Mouse (Mus musculus): ENCODE measurements around the gene Secisbp2l. TPM values are rescaled to one million over a fixed set of nuclear protein-coding genes. Genes with fewer than 3 reads are reported as not detected.

Gene Secisbp2l
- polyA plus RNA-seq, 2 experiments = 2.5 to 3.7 TPM

GRCm38 (mm10) chr2:125724546-125725114 is 58.0 kb downstream of the Secisbp2l start:
- Histone ChIP-seq H3K27me3 (ENCODE audit: control insufficient read depth, insufficient read depth, low read length) (peaks cover 52% of the 10 kb centered on the region), H3K9ac (replicated peaks) (no peak overlapping the region), H3K27ac (no peak overlapping the region), H3K4me3 (ENCODE audit: insufficient read depth in 1 of 2, low read depth in 2 of 2, low read length in 2 of 2) (no peak overlapping the region), H3K9me3 (ENCODE audit: control insufficient read depth, low read length) (no peaks in the 10 kb centered on the region), H3K36me3 (replicated peaks; ENCODE audit: control insufficient read depth, insufficient read depth, low read depth) (no peaks in the 10 kb centered on the region), H3K4me1 (replicated peaks; ENCODE audit: control insufficient read depth in 2 of 2, insufficient read depth in 2 of 2, low read length in 1 of 2) (no peaks in the 10 kb centered on the region), H3K4me2 (ENCODE audit: low read depth) (peak overlapping the region; percentile 57)
- no peak for TF ChIP-seq EP300 (IDR thresholded peaks at IDR 0.05; ENCODE audit: low read depth)
- TF ChIP-seq CTCF (IDR thresholded peaks at IDR 0.05; ENCODE audit: low read depth) = no peak
- ATAC-seq (ENCODE audit: insufficient read depth) (no peak), DNase-seq (ENCODE audit: low read depth in 3 of 3, low spot score in 3 of 3) (no peak)
- 2% methylated on average over 16 of the region's 16 CpGs for WGBS (ENCODE audit: insufficient replicate concordance)

- Histone ChIP-seq H3K9ac (replicated peaks) (no peak within 1 kb of the TSS), H3K4me3 (ENCODE audit: insufficient read depth in 1 of 2, low read depth in 2 of 2, low read length in 2 of 2) (peak within 1 kb of the TSS in 1 of 2 experiments; percentile 42; a peak in 2 of 4 replicates), H3K27ac (no peak within 1 kb of the TSS), H3K27me3 (ENCODE audit: control insufficient read depth, insufficient read depth, low read length) (peaks cover 52% of the 10 kb centered on the region), H3K4me2 (ENCODE audit: low read depth) (peak within 1 kb of the TSS; percentile 57), H3K36me3 (replicated peaks; ENCODE audit: control insufficient read depth, insufficient read depth, low read depth) (no peaks in the 10 kb centered on the region), H3K4me1 (replicated peaks; ENCODE audit: control insufficient read depth in 2 of 2, insufficient read depth in 2 of 2, low read length in 1 of 2) (no peaks in the 10 kb centered on the region), H3K9me3 (ENCODE audit: control insufficient read depth, low read length) (no peaks in the 10 kb centered on the region)
- DNase-seq (ENCODE audit: low read depth in 3 of 3, low spot score in 3 of 3) (no peak), ATAC-seq (ENCODE audit: insufficient read depth) (no peak)
- under 1% methylated on average over 15 of the region's 15 CpGs for WGBS (ENCODE audit: insufficient replicate concordance)
- TF ChIP-seq EP300 (IDR thresholded peaks at IDR 0.05; ENCODE audit: low read depth) (no peak), CTCF (IDR thresholded peaks at IDR 0.05; ENCODE audit: low read depth) (no peak)
Observed at GRCm38 (mm10) chr2:125724086-125724430, 58.6 kb downstream of the Secisbp2l start, which contains the start of gene Shc4. TSS of gene Shc4 (minus strand) at chr2:125724148.

- ATAC-seq (ENCODE audit: insufficient read depth) (peak; percentile 26; the same call in 1 of the 2 replicates), DNase-seq (ENCODE audit: low read depth in 3 of 3, low spot score in 3 of 3) (no peak)
- Histone ChIP-seq H3K27me3 (ENCODE audit: control insufficient read depth, insufficient read depth, low read length) (peaks cover 52% of the 10 kb centered on the region), H3K9me3 (ENCODE audit: control insufficient read depth, low read length) (no peaks in the 10 kb centered on the region), H3K4me2 (ENCODE audit: low read depth) (peak overlapping the region; percentile 57), H3K27ac (no peak overlapping the region), H3K4me1 (replicated peaks; ENCODE audit: control insufficient read depth in 2 of 2, insufficient read depth in 2 of 2, low read length in 1 of 2) (no peaks in the 10 kb centered on the region), H3K36me3 (replicated peaks; ENCODE audit: control insufficient read depth, insufficient read depth, low read depth) (no peaks in the 10 kb centered on the region), H3K9ac (replicated peaks) (no peak overlapping the region), H3K4me3 (ENCODE audit: insufficient read depth in 1 of 2, low read depth in 2 of 2, low read length in 2 of 2) (peak overlapping the region in 1 of 2 experiments; percentile 42; a peak in 2 of 4 replicates)
- WGBS (ENCODE audit: insufficient replicate concordance) = 3% methylated on average over 34 of the region's 34 CpGs
- TF ChIP-seq CTCF (IDR thresholded peaks at IDR 0.05; ENCODE audit: low read depth) (peak; percentile 20; the same call in 1 of the 2 replicates), EP300 (IDR thresholded peaks at IDR 0.05; ENCODE audit: low read depth) (no peak)
Observed at GRCm38 (mm10) chr2:125723408-125724085, 59.1 kb downstream of the Secisbp2l start.

- 4% methylated on average over 18 of the region's 18 CpGs for WGBS (ENCODE audit: insufficient replicate concordance)
- Histone ChIP-seq H3K4me2 (ENCODE audit: low read depth) (peak overlapping the region; percentile 57), H3K27me3 (ENCODE audit: control insufficient read depth, insufficient read depth, low read length) (peaks cover 52% of the 10 kb centered on the region), H3K9ac (replicated peaks) (no peak overlapping the region), H3K27ac (no peak overlapping the region), H3K9me3 (ENCODE audit: control insufficient read depth, low read length) (no peaks in the 10 kb centered on the region), H3K4me3 (ENCODE audit: insufficient read depth in 1 of 2, low read depth in 2 of 2, low read length in 2 of 2) (peak overlapping the region in 1 of 2 experiments; percentile 42; a peak in 2 of 4 replicates), H3K4me1 (replicated peaks; ENCODE audit: control insufficient read depth in 2 of 2, insufficient read depth in 2 of 2, low read length in 1 of 2) (no peaks in the 10 kb centered on the region), H3K36me3 (replicated peaks; ENCODE audit: control insufficient read depth, insufficient read depth, low read depth) (no peaks in the 10 kb centered on the region)
- no peak for DNase-seq (ENCODE audit: low read depth in 3 of 3, low spot score in 3 of 3)
- peak; percentile 21; the same call in 1 of the 2 replicates for ATAC-seq (ENCODE audit: insufficient read depth)
- TF ChIP-seq EP300 (IDR thresholded peaks at IDR 0.05; ENCODE audit: low read depth) (no peak), CTCF (IDR thresholded peaks at IDR 0.05; ENCODE audit: low read depth) (no peak)
Observed at GRCm38 (mm10) chr2:125723086-125723407, 59.6 kb downstream of the Secisbp2l start.

DNA sequence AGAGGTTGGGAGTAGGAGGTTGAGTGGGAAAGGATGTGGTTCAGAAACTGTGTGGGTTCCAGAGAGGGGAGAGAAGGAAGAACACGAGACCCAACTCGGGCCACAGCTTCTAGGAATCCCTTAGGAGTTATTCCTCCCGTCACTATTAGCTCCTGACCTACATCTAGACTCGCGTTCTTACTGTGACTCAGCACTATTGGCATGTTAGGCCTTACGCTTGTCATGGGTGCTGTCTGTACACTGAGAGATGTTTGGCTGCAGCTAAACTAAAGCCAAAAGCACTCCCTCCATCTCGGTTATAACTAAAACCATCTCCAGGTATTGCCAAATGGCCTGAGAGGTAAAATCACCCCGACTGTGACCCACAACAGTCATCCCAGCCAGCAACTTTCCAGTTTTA is 66.1 kb downstream of the Secisbp2l start:
- H3K27me3 ChIP-seq (ENCODE audit: control insufficient read depth, insufficient read depth, low read length) = peaks cover 10% of the 10 kb centered on the region
- no peaks in the 10 kb centered on the region for H3K36me3 ChIP-seq (replicated peaks; ENCODE audit: control insufficient read depth, insufficient read depth, low read depth)
- H3K9me3 ChIP-seq (ENCODE audit: control insufficient read depth, low read length) = no peaks in the 10 kb centered on the region
- no peak for TF ChIP-seq CTCF (IDR thresholded peaks at IDR 0.05; ENCODE audit: low read depth)
- TF ChIP-seq EP300 (IDR thresholded peaks at IDR 0.05; ENCODE audit: low read depth) = no peak
- no peak overlapping the region for H3K27ac ChIP-seq
- WGBS (ENCODE audit: insufficient replicate concordance) = 68% methylated on average over 8 of the region's 8 CpGs
- H3K4me3 ChIP-seq (ENCODE audit: insufficient read depth in 1 of 2, low read depth in 2 of 2, low read length in 2 of 2) = no peak overlapping the region
- no peaks in the 10 kb centered on the region for H3K4me1 ChIP-seq (replicated peaks; ENCODE audit: control insufficient read depth in 2 of 2, insufficient read depth in 2 of 2, low read length in 1 of 2)
- no peak overlapping the region for H3K4me2 ChIP-seq (ENCODE audit: low read depth)
- no peak overlapping the region for H3K9ac ChIP-seq (replicated peaks)
- DNase-seq (ENCODE audit: low read depth in 3 of 3, low spot score in 3 of 3) (no peak), ATAC-seq (ENCODE audit: insufficient read depth) (no peak)
